Mouse (Mus musculus) liver, embryonic 12.5 days (tissue): ENCODE data around the gene Afp. TPM values are rescaled to one million over a fixed set of nuclear protein-coding genes. Genes with fewer than 3 reads are reported as not detected.
A peak's percentile ranks its signal among the peaks of the same experiment; 100 is the strongest.

Source experiments
- ATAC-seq: fragments of 200-750 bp; cut with Nextera tagmentation; 2 replicates; pipeline ENCODE4 v1.8.0; 2017; ENCODE audit warnings: moderate number of reproducible peaks, mild to moderate bottlenecking, moderate library complexity
- H3K27ac ChIP-seq: fragments of 300-500 bp; sonication (generic); 2 replicates; pipeline ENCODE4 v1.5.1; 2016; ENCODE audit warnings: mild to moderate bottlenecking
- H3K27me3 ChIP-seq: fragments of 300-500 bp; sonication (generic); replicated peaks from 2 replicates; pipeline ENCODE4 v1.6.1; 2016; ENCODE audit warnings: mild to moderate bottlenecking, moderate library complexity
- H3K36me3 ChIP-seq: fragments of 300-500 bp; sonication (generic); 2 replicates; pipeline ENCODE4 v1.6.1; 2016; ENCODE audit warnings: mild to moderate bottlenecking, moderate library complexity
- H3K4me1 ChIP-seq: fragments of 300-500 bp; sonication (generic); 2 replicates; pipeline ENCODE4 v1.6.1; 2016
- H3K4me2 ChIP-seq: fragments of 300-500 bp; sonication (generic); 2 replicates; pipeline ENCODE4 v1.6.1; 2016; ENCODE audit warnings: mild to moderate bottlenecking, moderate library complexity
- H3K4me3 ChIP-seq: fragments of 300-500 bp; sonication (generic); 2 replicates; pipeline ENCODE4 v1.5.1; 2016; ENCODE audit warnings: mild to moderate bottlenecking, moderate library complexity
- H3K9ac ChIP-seq: fragments of 300-500 bp; sonication (generic); 2 replicates; pipeline ENCODE4 v1.6.1; 2016; ENCODE audit warnings: mild to moderate bottlenecking, moderate library complexity
- H3K9me3 ChIP-seq: fragments of 300-500 bp; sonication (generic); replicated peaks from 2 replicates; pipeline ENCODE4 v1.6.1; 2016; ENCODE audit warnings: mild to moderate bottlenecking, moderate library complexity
- WGBS: fragments of 180-500 bp; shearing (Covaris S2); methylation state at CpG from one replicate; pipeline ENCODE4 v1.1.7; 2016; ENCODE audit not compliant: insufficient replicate concordance; 5-methylcytosine and 5-hydroxymethylcytosine counted together
- polyA plus RNA-seq: library from polyadenylated mRNA; unstranded; fragments of >200 nt; fragmentation: Nextera tagmentation; extraction: Ambion mirVana; gene quantifications from 2 replicates; pipeline ENCODE4 v1.2.1, GENCODE M21; 2016

Afp gene
- polyA plus RNA-seq, 1 experiment from 2014 or later = 6,260 TPM

GRCm38 (mm10) chr5:90477308-90478140, 13.0 kb upstream of the Afp start:
- H3K4me1 ChIP-seq = no peaks in the 10 kb centered on the region
- H3K4me3 ChIP-seq = no peak overlapping the region
- no peak overlapping the region for H3K4me2 ChIP-seq
- no peak overlapping the region for H3K27ac ChIP-seq
- H3K27me3 ChIP-seq = no peaks in the 10 kb centered on the region
- whole genome bisulfite sequencing = 48% methylated on average over 7 of the region's 7 CpGs
- peak; percentile 42; the same call in 1 of the 2 replicates for ATAC-seq
- no peaks in the 10 kb centered on the region for H3K9me3 ChIP-seq
- H3K36me3 ChIP-seq = no peaks in the 10 kb centered on the region
- no peak overlapping the region for H3K9ac ChIP-seq

DNA sequence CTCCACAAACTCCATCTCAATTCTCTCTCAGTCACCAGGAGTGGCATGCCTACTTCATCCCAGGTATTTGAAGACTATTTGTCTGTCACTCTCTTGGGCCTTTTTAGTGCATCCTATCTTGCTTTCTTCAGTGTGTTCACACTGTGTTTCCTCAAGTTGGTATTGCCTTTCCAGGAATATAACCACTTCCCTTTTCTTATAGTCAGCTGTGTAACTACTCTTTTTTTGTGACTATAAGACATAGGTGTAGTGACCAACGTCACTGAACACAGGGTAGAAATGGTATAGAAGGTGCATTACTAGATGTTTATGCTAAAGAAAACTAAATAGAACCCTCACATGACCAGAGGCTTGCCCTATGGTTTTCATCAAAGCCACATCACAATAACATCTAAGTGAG, 11.7 kb upstream of the Afp start:
- Histone ChIP-seq H3K4me1 (no peaks in the 10 kb centered on the region), H3K4me2 (no peak overlapping the region), H3K9ac (no peak overlapping the region), H3K36me3 (no peaks in the 10 kb centered on the region), H3K4me3 (no peak overlapping the region), H3K27ac (no peak overlapping the region), H3K9me3 (no peaks in the 10 kb centered on the region), H3K27me3 (no peaks in the 10 kb centered on the region)
- ATAC-seq = no peak
- WGBS = 31% methylated on average over 1 of the region's 1 CpGs

DNA sequence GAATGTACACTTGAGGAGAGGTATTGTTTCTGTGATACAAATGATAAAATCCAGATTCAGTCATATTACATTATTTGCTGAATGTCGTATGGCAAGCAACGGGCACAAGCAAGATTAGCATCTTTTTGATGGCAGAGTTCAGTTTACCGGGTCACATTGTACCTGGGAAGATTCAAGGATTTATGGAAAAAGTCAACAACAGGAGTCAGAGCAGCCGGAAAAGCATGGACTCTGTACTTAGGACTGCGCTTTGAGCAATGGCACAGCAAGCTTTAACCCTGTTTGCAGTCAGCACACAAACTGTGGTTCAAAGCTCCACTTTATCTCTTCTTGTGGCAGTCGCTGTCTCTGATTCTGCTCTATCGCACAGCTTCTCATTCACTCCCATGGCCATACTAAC, 4.9 kb upstream of the Afp start:
- Histone ChIP-seq H3K27ac (no peak overlapping the region), H3K27me3 (no peaks in the 10 kb centered on the region), H3K4me3 (no peak overlapping the region), H3K9ac (no peak overlapping the region), H3K9me3 (no peaks in the 10 kb centered on the region), H3K36me3 (no peaks in the 10 kb centered on the region), H3K4me1 (no peaks in the 10 kb centered on the region; the same call in 1 of the 2 replicates), H3K4me2 (no peak overlapping the region)
- peak; percentile 44; the same call in 1 of the 2 replicates for ATAC-seq
- WGBS = 66% methylated on average over 7 of the region's 7 CpGs

GRCm38 (mm10) chr5:90488323-90488722, 2.2 kb upstream of the Afp start:
- no peaks in the 10 kb centered on the region for H3K27me3 ChIP-seq
- H3K9ac ChIP-seq = no peak overlapping the region
- no peak overlapping the region for H3K27ac ChIP-seq
- H3K4me2 ChIP-seq = no peak overlapping the region
- no peaks in the 10 kb centered on the region for H3K36me3 ChIP-seq
- no peaks in the 10 kb centered on the region for H3K9me3 ChIP-seq
- no peaks in the 10 kb centered on the region; the same call in 1 of the 2 replicates for H3K4me1 ChIP-seq
- H3K4me3 ChIP-seq = no peak overlapping the region
- peak; percentile 62 for ATAC-seq
- 74% methylated on average over 7 of the region's 7 CpGs for WGBS

DNA sequence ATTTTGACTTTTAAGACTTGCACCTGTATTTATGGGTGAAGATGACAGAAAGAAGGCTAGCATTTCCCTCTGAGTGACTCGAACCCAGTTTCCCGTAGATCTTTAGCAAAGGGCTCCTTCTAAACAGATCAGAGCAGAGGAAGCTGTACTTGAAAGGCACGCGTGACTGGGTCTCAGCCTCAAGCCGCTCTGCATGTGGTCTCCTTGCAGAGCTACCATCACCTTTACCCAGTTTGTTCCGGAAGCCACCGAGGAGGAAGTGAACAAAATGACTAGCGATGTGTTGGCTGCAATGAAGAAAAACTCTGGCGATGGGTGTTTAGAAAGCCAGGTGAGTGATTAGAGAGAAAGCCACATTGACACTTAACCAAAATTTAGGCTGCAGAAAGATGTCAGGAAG, 1.9 kb downstream of the Afp start:
- no peak for ATAC-seq
- H3K9ac ChIP-seq = no peak overlapping the region
- no peaks in the 10 kb centered on the region for H3K9me3 ChIP-seq
- H3K4me2 ChIP-seq = no peak overlapping the region
- peak overlapping the region; percentile 15; the same call in 1 of the 2 replicates for H3K4me3 ChIP-seq
- H3K27me3 ChIP-seq = no peaks in the 10 kb centered on the region
- H3K4me1 ChIP-seq = no peaks in the 10 kb centered on the region
- no peaks in the 10 kb centered on the region for H3K36me3 ChIP-seq
- no peak overlapping the region for H3K27ac ChIP-seq
- 54% methylated on average over 9 of the region's 9 CpGs for WGBS

- H3K27me3 ChIP-seq = no peaks in the 10 kb centered on the region
- H3K27ac ChIP-seq = no peak overlapping the region
- no peak overlapping the region for H3K9ac ChIP-seq
- H3K36me3 ChIP-seq = no peaks in the 10 kb centered on the region
- no peaks in the 10 kb centered on the region for H3K9me3 ChIP-seq
- no peak overlapping the region for H3K4me2 ChIP-seq
- 73% methylated on average over 4 of the region's 4 CpGs for WGBS
- no peaks in the 10 kb centered on the region for H3K4me1 ChIP-seq
- no peak overlapping the region for H3K4me3 ChIP-seq
- ATAC-seq = peak; percentile 63
Observed at GRCm38 (mm10) chr5:90494308-90494707, 3.8 kb downstream of the Afp start.

- H3K4me3 ChIP-seq = no peak overlapping the region
- H3K9ac ChIP-seq = no peak overlapping the region
- no peaks in the 10 kb centered on the region for H3K9me3 ChIP-seq
- H3K36me3 ChIP-seq = no peaks in the 10 kb centered on the region
- 66% methylated on average over 7 of the region's 7 CpGs for WGBS
- H3K27ac ChIP-seq = no peak overlapping the region
- no peaks in the 10 kb centered on the region for H3K27me3 ChIP-seq
- H3K4me1 ChIP-seq = no peaks in the 10 kb centered on the region
- no peak overlapping the region for H3K4me2 ChIP-seq
- no peak for ATAC-seq
Observed at GRCm38 (mm10) chr5:90499509-90499908, 9.0 kb downstream of the Afp start.

- no peaks in the 10 kb centered on the region for H3K27me3 ChIP-seq
- ATAC-seq = no peak
- 6% methylated on average over 6 of the region's 6 CpGs for WGBS
Observed at GRCm38 (mm10) chr5:90500714-90501113, 10.2 kb downstream of the Afp start.

GRCm38 (mm10) chr5:90501752-90502151, 11.2 kb downstream of the Afp start:
- Histone ChIP-seq H3K36me3 (no peaks in the 10 kb centered on the region), H3K4me3 (no peak overlapping the region), H3K9me3 (no peaks in the 10 kb centered on the region), H3K27me3 (no peaks in the 10 kb centered on the region), H3K4me2 (no peak overlapping the region), H3K27ac (no peak overlapping the region), H3K4me1 (no peaks in the 10 kb centered on the region), H3K9ac (no peak overlapping the region)
- WGBS = 57% methylated on average over 5 of the region's 5 CpGs
- no peak for ATAC-seq

More at GRCm38 (mm10) chr5:90500714-90501113, 10.2 kb downstream of the Afp start:
- no peak overlapping the region for H3K4me2 ChIP-seq
- no peak overlapping the region for H3K27ac ChIP-seq
- H3K4me3 ChIP-seq = no peak overlapping the region
- no peaks in the 10 kb centered on the region for H3K4me1 ChIP-seq
- H3K9me3 ChIP-seq = no peaks in the 10 kb centered on the region
- H3K9ac ChIP-seq = no peak overlapping the region
- no peaks in the 10 kb centered on the region for H3K36me3 ChIP-seq

- WGBS = 45% methylated on average over 11 of the region's 11 CpGs
- no peak for ATAC-seq
- H3K4me1 ChIP-seq = no peaks in the 10 kb centered on the region
- no peaks in the 10 kb centered on the region for H3K27me3 ChIP-seq
- no peak overlapping the region for H3K4me3 ChIP-seq
- no peak overlapping the region for H3K9ac ChIP-seq
- H3K4me2 ChIP-seq = no peak overlapping the region
- no peaks in the 10 kb centered on the region for H3K36me3 ChIP-seq
- H3K27ac ChIP-seq = no peak overlapping the region
- H3K9me3 ChIP-seq = no peaks in the 10 kb centered on the region
Observed at GRCm38 (mm10) chr5:90504742-90505141, 14.2 kb downstream of the Afp start.

DNA sequence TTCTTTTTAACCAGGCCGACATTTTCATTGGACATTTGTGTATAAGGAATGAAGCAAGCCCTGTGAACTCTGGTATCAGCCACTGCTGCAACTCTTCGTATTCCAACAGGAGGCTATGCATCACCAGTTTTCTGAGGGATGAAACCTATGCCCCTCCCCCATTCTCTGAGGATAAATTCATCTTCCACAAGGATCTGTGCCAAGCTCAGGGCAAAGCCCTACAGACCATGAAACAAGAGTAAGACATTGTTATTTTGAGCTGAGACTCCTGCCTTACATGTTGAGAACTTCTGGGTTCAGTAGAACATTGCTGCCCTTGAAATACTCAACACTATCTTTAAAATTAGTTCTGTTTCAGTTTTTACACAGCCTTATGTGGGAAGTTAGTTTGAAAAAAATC, 16.0 kb downstream of the Afp start:
- Histone ChIP-seq H3K4me3 (no peak overlapping the region), H3K27ac (no peak overlapping the region), H3K36me3 (no peaks in the 10 kb centered on the region), H3K9me3 (no peaks in the 10 kb centered on the region), H3K9ac (no peak overlapping the region), H3K4me1 (no peaks in the 10 kb centered on the region), H3K4me2 (no peak overlapping the region), H3K27me3 (no peaks in the 10 kb centered on the region)
- 57% methylated on average over 2 of the region's 2 CpGs for WGBS
- ATAC-seq = no peak

GRCm38 (mm10) chr5:90507411-90507949, 16.9 kb downstream of the Afp start:
- Histone ChIP-seq H3K4me2 (no peak overlapping the region), H3K9ac (no peak overlapping the region), H3K4me1 (no peaks in the 10 kb centered on the region), H3K27me3 (no peaks in the 10 kb centered on the region), H3K4me3 (no peak overlapping the region), H3K27ac (no peak overlapping the region), H3K36me3 (no peaks in the 10 kb centered on the region), H3K9me3 (no peaks in the 10 kb centered on the region)
- WGBS = 55% methylated on average over 13 of the region's 13 CpGs
- no peak for ATAC-seq
